Mouse (Mus musculus): ENCODE data around the gene Tada2b.

GRCm38 (mm10) chr5:36463391-36463790 is 20.7 kb downstream of the Tada2b start:
- TF ChIP-seq CTCF (IDR thresholded peaks at IDR 0.05; ENCODE audit: borderline replicate concordance, insufficient read depth, low read depth, low read length) (no peak), POLR2A (IDR thresholded peaks at IDR 0.05; ENCODE audit: borderline replicate concordance, insufficient read depth, low read length) (no peak)
